Mouse (Mus musculus) liver, embryonic 15.5 days (tissue): ENCODE data around the gene Ptpn14. TPM values are rescaled to one million over a fixed set of nuclear protein-coding genes. Genes with fewer than 3 reads are reported as not detected.

Experiments used
- ATAC-seq: fragments of 200-750 bp; cut with Nextera tagmentation; 2 replicates; pipeline ENCODE4 v1.8.0; 2017; ENCODE audit warnings: moderate number of reproducible peaks, mild to moderate bottlenecking, moderate library complexity; ENCODE audit not compliant: insufficient read depth
- H3K27ac ChIP-seq: fragments of 300-500 bp; sonication (generic); replicated peaks from 2 replicates; pipeline ENCODE4 v1.5.1; 2015; ENCODE audit warnings: mild to moderate bottlenecking, inconsistent platforms
- H3K27me3 ChIP-seq: fragments of 300-500 bp; sonication (generic); 2 replicates; pipeline ENCODE4 v1.6.1; 2015; ENCODE audit warnings: mild to moderate bottlenecking, inconsistent platforms
- H3K36me3 ChIP-seq: fragments of 300-500 bp; sonication (generic); replicated peaks from 2 replicates; pipeline ENCODE4 v1.6.1; 2015; ENCODE audit warnings: moderate library complexity, mild to moderate bottlenecking, inconsistent platforms
- H3K4me1 ChIP-seq: fragments of 300-500 bp; sonication (generic); replicated peaks from 2 replicates; pipeline ENCODE4 v1.6.1; 2015; ENCODE audit warnings: inconsistent platforms
- H3K4me2 ChIP-seq: fragments of 300-500 bp; sonication (generic); 2 replicates; pipeline ENCODE4 v1.6.1; 2015; ENCODE audit warnings: moderate library complexity, mild to moderate bottlenecking, inconsistent platforms
- H3K4me3 ChIP-seq: fragments of 300-500 bp; sonication (generic); replicated peaks from 2 replicates; pipeline ENCODE4 v1.5.1; 2015; ENCODE audit warnings: mild to moderate bottlenecking, inconsistent platforms
- H3K9ac ChIP-seq: fragments of 300-500 bp; sonication (generic); 2 replicates; pipeline ENCODE4 v1.6.1; 2015; ENCODE audit warnings: moderate library complexity, mild to moderate bottlenecking, inconsistent platforms
- H3K9me3 ChIP-seq: fragments of 300-500 bp; sonication (generic); replicated peaks from 2 replicates; pipeline ENCODE4 v1.6.1; 2016; ENCODE audit warnings: inconsistent platforms
- WGBS: fragments of 180-500 bp; shearing (Covaris S2); methylation state at CpG from one replicate; pipeline ENCODE4 v1.1.7; 2015; ENCODE audit warnings: mixed read lengths; ENCODE audit not compliant: insufficient replicate concordance; 5-methylcytosine and 5-hydroxymethylcytosine counted together
- polyA plus RNA-seq: library from polyadenylated mRNA; unstranded; fragments of >200 nt; fragmentation: Nextera tagmentation; extraction: Ambion mirVana; gene quantifications from 2 replicates; pipeline ENCODE4 v1.2.1, GENCODE M21; 2015

Ptpn14 gene
- polyA plus RNA-seq, 1 experiment from 2014 or later: 0.40 TPM

DNA sequence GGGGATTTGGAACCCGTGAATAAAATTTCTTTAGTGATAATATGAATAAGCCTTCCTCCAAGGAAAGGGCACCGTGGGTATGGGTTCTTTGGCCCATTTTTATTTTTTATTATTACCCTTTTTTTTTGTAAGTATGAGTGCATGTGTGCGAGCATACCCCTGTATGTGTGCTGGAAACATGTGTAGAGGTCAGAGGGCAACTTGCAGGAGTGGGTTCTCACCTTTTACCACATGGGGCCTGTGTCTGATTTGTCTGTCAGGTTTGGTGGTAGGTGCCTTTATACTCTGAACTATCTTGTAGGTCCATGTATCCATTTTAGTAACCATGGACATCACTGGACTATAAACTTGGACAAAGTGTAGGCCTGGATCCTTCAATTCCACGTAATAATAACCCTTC lies 195.1 kb downstream of the Ptpn14 start:
- peak overlapping the region; percentile 92 for H3K4me2 ChIP-seq
- no peak overlapping the region for H3K27ac ChIP-seq
- H3K9ac ChIP-seq: no peak overlapping the region
- H3K27me3 ChIP-seq: no peaks in the 10 kb centered on the region
- H3K4me1 ChIP-seq: peaks cover 20% of the 10 kb centered on the region
- H3K4me3 ChIP-seq: no peak overlapping the region
- H3K9me3 ChIP-seq: no peaks in the 10 kb centered on the region
- WGBS: 69% methylated on average over 4 of the region's 4 CpGs
- ATAC-seq: no peak
- H3K36me3 ChIP-seq: no peaks in the 10 kb centered on the region

DNA sequence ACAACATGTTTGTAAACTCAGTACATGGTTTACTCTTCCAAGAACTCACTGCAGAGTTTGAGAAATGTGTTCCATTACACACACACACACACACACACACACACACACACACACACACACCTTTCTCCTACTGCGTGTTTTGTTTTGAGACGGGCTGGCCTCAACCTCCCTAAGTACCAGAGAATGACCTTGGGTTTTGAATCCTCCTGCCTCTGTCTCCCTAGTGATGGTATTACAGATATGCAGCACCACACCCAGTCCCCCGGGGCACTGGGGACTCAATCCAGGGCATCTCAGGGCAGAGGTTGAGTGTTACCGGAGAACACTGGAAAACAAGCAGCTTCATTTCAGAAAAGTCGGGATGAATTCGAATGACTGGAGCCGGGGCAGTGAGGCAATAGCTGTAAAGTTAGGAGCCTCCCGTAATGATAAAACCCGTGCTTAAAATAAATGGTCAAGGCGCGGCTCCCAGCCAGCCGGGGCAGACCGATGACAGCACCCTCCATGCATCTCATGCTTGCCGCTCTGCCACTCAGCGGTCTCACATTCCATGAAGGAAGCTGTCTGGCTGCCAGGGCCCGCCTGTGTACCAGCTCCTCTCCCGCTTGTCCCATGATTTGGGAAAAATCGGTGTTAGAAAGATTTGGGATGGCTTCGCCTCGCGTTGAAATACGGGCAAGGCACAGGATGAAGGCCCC lies 196.0 kb downstream of the Ptpn14 start:
- ATAC-seq: no peak
- Histone ChIP-seq H3K4me2 (no peak overlapping the region), H3K4me3 (no peak overlapping the region), H3K9me3 (no peaks in the 10 kb centered on the region), H3K9ac (no peak overlapping the region), H3K4me1 (peaks cover 20% of the 10 kb centered on the region), H3K27me3 (no peaks in the 10 kb centered on the region), H3K27ac (no peak overlapping the region), H3K36me3 (no peaks in the 10 kb centered on the region)
- 76% methylated on average over 22 of the region's 22 CpGs for WGBS

- peaks cover 15% of the 10 kb centered on the region for H3K4me1 ChIP-seq
- no peak overlapping the region for H3K4me3 ChIP-seq
- no peak for ATAC-seq
- 60% methylated on average over 8 of the region's 8 CpGs for whole genome bisulfite sequencing
- H3K36me3 ChIP-seq: no peaks in the 10 kb centered on the region
- H3K27me3 ChIP-seq: no peaks in the 10 kb centered on the region
- no peak overlapping the region for H3K27ac ChIP-seq
- H3K9ac ChIP-seq: no peak overlapping the region
- H3K9me3 ChIP-seq: no peaks in the 10 kb centered on the region
- no peak overlapping the region for H3K4me2 ChIP-seq
Measured at GRCm38 (mm10) chr1:189926279-189926678, 198.2 kb downstream of the Ptpn14 start.

Other genes with a start within 250 kb of the Ptpn14 start
- 46.3 and 50.3 TPM in 2 replicates for gene Cenpf, start 40.2 kb upstream of the Ptpn14 start, polyA plus RNA-seq
- gene Smyd2, start 194.1 kb downstream of the Ptpn14 start, polyA plus RNA-seq: 27.2 and 28.0 TPM in 2 replicates